Mouse (Mus musculus): ENCODE data around the gene Tas1r1.

The Tas1r1 gene

GRCm38 (mm10) chr4:152038225-152038984 lies at the start of gene Tas1r1:
Tas1r1 (minus strand) TSS chr4:152038568.
- DNase-seq (ENCODE audit: low read depth): peak; percentile 75

DNA sequence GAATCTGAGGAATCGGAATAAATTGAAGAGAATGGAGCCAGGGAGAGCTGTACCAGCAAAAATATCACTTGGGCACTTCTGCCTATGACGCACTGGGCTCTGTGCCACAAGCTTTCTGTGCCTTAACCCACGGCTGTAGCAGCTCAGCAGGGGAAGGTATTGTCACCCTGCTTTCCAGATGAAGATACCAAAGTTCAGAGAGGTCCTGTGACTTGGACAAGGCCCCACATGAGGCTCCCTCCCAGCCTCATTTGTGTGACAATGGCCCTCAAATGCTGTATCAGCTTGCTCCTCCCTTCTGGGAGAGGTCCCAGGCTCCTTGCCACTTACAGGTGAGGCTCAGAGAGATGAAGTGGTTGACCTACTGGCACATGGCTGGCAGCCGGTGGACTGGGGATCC lies 49.8 kb upstream of the Tas1r1 start:
- DNase-seq (ENCODE audit: low read depth): no peak

DNA sequence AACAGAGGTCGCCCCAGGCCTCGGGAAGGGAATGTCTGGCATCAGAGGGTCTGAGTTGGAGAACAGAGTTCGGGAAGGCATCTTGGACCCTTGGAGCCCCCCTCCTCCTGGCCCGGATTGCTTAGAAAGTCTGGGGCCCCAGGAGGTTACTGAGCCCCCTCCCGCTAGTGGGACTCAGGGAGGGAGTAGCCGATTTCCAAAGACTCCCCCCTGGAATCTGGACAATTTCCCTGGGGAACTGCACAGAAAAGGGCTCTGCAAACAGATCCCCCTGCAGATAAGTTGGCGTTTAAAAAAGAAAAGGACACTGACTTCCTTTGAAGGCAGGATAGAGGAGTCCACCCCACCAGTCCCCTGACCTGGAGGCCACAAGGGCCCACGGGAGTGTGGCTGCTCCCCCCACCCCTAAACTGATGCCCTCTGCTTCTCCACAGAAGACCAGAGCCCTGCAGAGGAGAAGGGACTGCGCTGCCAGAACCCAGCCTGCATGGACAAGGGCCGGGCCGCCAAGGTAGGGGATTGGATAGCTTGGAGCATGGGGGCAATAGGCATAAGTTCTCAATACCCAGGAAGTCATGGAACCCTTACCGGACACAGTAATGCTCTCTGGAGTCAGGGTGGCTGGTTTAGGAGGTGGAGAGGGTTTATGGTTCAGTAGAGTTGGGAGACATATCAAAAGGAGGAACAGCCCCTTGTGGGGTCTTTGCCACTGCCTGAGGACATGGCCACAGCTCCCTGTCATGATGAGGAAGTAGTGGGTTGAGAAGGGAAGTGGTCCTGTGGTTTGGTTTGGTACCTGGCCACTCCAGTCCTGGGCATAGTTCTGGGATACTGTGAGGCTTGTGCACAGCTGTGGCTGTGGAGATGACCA lies 49.1 kb upstream of the Tas1r1 start:
- peak; percentile 55 for DNase-seq (ENCODE audit: low read depth)

DNA sequence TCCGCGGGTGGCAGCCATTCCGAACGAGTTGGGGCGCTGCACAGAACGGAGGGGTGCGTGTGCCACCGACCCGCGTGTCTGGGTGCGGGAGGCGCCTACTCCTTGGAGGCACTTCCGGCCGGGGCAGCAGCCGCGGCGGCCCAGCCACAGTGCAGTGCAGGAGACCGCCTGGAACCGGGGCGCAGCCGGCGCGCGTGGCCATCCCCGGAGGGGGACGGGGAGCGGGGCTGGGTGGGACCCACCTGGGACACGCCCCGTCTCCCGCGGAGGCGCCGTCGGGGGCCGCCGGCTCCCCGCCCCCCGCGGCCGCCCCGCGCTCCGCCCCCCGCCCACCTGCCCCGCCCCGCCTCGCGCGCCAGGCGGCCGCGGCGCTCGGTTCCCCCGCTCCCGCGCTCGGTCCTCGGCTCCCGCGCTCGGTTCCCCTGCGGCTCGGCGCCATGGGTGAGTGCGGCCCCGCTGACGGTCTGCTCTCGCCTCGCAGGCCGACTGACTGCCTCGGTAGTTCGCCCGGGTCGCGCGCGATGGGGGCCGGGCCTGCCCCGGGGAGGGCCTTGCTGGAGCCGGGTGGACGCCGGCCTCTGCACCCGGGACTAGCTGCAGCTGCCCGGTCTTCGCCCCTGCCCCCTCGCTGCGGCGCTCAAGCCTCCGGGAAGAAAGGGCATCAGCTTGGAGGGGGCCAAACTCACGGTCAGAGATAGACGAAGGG lies 48.3 kb upstream of the Tas1r1 start:
- DNase-seq (ENCODE audit: low read depth): no peak

DNA sequence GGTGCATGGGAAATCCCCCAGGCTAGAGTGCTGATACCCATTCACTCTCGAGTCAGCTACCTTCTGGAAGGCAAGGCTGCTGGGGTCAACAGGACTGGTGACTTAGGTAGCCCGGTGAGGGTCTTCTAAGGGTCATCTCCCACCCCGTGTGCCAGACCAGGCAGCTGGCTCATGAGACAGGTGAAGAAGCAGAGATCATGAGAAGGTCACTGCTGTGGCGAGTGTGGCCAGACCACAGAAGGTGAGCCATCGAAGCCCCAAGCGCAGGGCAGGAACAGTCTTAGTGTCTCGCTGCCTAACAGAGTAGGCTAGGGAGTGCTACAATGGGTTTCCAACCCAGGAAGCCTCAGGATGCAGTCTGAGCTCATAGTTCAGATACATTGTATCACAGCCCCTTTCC lies 46.2 kb upstream of the Tas1r1 start:
- no peak for DNase-seq (ENCODE audit: low read depth)

- DNase-seq (ENCODE audit: low read depth): no peak
Measured at GRCm38 (mm10) chr4:152083611-152084220, 45.3 kb upstream of the Tas1r1 start.

GRCm38 (mm10) chr4:152079931-152080330 lies 41.6 kb upstream of the Tas1r1 start:
- DNase-seq (ENCODE audit: low read depth): peak; percentile 64

DNA sequence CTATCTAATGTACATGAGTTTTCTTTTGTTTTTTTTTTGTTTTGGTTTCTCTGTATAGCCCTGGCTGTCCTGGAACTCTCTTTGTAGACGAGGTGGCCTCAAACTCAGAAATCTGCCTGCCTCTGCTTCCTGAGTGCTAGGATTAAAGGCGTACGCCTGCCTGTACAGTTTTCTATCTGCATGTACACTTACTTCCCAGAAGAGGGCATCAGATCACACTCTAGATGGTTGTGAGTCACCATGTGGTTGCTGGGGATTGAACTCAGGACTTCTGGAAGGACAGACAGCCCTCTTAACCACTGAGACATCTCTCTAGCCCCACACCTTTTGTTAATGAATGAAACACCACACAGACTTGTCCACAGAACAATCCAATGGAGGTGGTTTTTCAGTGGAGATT lies 40.9 kb upstream of the Tas1r1 start:
- peak; percentile 62 for DNase-seq (ENCODE audit: low read depth)

GRCm38 (mm10) chr4:152078105-152078530 lies 39.8 kb upstream of the Tas1r1 start:
- peak; percentile 74 for DNase-seq (ENCODE audit: low read depth)

DNA sequence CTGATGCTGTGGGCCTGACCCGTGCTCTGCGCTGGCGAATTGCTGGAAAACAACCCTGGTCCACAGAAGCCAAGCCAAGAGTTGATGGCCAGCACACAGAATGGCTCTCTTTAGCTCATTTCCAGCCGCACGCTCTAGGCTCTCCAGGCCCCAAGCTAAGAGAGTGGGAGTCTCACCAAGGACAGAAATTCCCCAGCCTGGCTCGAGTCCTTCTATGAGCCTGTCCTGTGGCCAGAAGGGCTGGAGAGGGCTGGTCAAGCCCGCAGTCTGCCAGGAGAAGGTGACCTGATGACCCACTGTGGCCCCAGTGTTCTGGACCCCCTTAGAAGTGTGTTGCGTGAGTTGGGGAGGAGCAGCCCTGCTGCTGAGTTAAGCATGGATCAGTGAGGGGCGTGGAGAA lies 38.8 kb upstream of the Tas1r1 start:
- DNase-seq (ENCODE audit: low read depth): no peak

DNA sequence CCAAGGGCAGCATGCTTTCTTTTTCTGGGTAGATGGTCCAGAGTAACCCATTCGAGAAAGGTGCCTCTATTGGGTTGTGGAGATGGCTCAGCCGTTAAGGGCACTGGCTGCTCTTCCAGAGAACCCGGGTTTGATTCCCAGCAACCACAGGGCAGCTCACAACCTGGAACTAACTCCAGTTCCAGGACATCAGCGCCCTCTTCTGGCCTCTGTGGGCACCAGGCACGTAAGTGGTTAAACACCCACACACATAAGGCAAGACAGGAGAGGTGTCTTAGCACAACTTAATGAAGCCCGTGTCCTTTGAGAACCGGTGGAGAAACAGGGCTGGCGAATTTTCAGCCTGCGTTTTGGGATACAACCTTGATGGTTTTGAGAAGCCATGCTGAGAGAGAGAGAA lies 36.2 kb upstream of the Tas1r1 start:
- no peak for DNase-seq (ENCODE audit: low read depth)

DNA sequence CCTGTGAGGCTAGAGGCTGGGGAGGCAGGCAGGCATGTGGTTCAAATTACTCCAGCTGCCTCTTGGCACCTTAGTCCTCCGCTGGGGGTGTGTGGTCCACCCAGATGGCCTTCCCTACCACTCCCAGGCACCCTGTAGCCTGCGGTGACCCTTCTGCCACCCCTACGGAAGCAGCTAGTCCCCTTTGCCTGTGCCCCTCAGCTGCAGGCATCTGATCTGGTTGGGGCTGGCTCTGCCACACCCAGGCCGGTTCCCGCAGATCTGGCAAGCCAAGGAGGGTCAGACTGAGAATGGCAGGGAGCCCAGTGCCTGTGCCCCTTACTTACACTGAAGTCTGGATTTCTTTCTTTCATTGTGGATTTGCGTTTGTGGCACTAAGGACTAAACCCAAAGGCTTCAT lies 35.3 kb upstream of the Tas1r1 start:
- no peak for DNase-seq (ENCODE audit: low read depth)

DNA sequence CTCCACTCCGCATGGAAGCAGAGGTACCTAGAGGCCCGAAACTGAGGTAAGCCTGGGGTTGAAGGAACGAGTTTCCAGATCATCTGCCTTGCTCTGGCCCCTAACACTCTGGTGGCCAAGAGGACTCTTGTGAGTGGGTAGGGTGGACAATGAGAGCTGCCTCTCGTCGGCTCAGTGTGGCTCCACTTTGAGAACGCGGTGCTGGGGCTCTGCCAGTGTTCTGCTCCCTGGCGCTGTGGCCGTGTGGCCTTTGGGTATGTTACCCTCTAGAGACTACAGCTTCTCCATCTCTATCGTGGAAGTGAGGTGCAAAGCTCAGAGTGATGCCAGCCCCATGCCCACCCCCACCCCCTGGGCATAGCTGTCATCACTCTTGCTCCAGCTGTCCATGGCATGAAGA lies 34.3 kb upstream of the Tas1r1 start:
- DNase-seq (ENCODE audit: low read depth): no peak

DNA sequence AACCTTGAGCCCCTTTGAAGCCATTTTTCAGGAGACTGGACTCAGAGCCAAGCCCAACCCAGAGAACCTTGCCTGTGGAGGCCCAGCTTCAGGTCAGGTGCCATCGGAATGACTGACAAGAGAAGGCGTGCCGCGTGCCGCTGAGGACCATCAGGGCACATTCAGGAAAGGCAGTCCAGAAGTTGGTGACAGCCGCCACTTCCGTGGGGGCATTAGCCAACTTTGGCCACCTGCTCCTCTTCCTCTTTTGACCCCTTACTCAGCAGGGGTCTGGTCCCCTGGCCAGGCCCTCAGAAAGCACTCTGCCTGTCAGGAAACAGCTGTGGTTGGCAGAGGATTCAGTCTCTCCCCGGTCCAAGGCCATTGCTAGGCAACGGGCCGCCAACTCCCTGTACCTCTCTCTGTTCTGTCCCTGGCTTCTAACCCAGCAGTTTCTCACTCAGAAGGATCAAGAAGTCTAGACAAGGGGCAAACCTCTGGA lies 33.8 kb upstream of the Tas1r1 start, which contains the start of gene Plekhg5:
Plekhg5 (plus strand) TSS at position 378 of the 481 bp plus-strand sequence.
- peak; percentile 90 for DNase-seq (ENCODE audit: low read depth)

DNA sequence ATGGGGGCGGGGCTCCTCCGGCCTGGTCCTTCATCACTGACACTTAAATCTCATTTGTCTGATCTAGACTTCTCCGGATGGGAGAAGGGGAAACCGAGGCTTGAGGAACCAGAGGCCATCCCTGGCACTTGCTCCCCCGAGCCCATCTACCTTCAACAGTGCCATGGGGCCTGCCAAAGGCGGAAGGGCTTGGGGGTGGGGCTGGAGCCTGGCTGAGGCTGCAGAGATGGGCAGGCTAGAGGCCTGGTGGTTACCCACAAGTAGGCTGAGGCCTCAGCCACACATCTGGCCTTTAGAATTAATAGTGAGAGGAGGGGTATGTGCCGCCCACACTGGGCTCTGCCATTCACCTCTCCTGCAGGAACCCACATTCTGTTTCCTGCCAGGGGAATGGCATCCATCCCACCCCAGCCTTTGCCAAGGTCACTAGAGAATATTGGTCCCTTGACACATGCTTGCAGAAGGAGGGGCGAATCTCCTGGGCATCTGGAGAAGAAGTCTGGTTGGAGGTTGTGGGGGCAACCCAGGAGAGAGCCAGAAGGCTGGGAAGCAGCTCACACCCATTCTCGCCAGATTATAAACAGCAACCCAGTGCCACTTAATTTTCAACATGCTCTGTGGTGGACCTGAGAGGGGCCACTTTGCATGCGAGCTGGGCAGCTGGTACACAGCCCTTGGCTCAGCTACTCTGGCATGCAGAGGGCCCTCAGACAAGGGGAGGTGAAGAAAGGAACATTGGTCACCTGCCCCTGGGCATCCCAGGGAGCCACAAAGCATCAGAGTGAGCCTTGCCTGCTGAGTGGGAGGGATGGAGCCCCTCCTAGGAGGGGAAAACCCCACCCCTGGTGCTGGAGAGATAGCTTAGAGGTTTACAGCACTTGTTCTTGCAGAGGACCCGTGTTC lies 32.4 kb upstream of the Tas1r1 start:
- peak; percentile 76 for DNase-seq (ENCODE audit: low read depth)

- DNase-seq (ENCODE audit: low read depth): no peak
Measured at GRCm38 (mm10) chr4:152069245-152069644, 30.9 kb upstream of the Tas1r1 start.

- DNase-seq (ENCODE audit: low read depth): no peak
Measured at GRCm38 (mm10) chr4:152068166-152068724, 29.9 kb upstream of the Tas1r1 start.

- DNase-seq (ENCODE audit: low read depth): no peak
Measured at GRCm38 (mm10) chr4:152067280-152067679, 28.9 kb upstream of the Tas1r1 start.

GRCm38 (mm10) chr4:152062390-152063110 lies 24.2 kb upstream of the Tas1r1 start:
- DNase-seq (ENCODE audit: low read depth): no peak

- no peak for DNase-seq (ENCODE audit: low read depth)
Measured at GRCm38 (mm10) chr4:152044609-152045008, 6.2 kb upstream of the Tas1r1 start.
